Mouse (Mus musculus): ENCODE data around the gene Atf6. TPM values are rescaled to one million over a fixed set of nuclear protein-coding genes. Genes with fewer than 3 reads are reported as not detected.

Gene Atf6
- polyA plus RNA-seq, 2 experiments: 4.8 to 6.6 TPM

- Histone ChIP-seq H3K4me3 (ENCODE audit: insufficient read depth in 1 of 2, low read depth in 2 of 2, low read length in 2 of 2) (peak overlapping the region; percentile 16 to 54), H3K27me3 (ENCODE audit: control insufficient read depth, insufficient read depth, low read length) (no peaks in the 10 kb centered on the region), H3K36me3 (replicated peaks; ENCODE audit: control insufficient read depth, insufficient read depth, low read depth) (peaks cover 9% of the 10 kb centered on the region), H3K4me2 (ENCODE audit: low read depth) (peak overlapping the region; percentile 73), H3K9ac (replicated peaks) (peak overlapping the region; percentile 38), H3K27ac (peak overlapping the region; percentile 84), H3K4me1 (replicated peaks; ENCODE audit: control insufficient read depth in 2 of 2, insufficient read depth in 2 of 2, low read length in 1 of 2) (peaks cover 25 to 38% of the 10 kb centered on the region in 2 experiments), H3K9me3 (ENCODE audit: control insufficient read depth, low read length) (no peaks in the 10 kb centered on the region)
- 5% methylated on average over 10 of the region's 10 CpGs for WGBS (ENCODE audit: insufficient replicate concordance)
- ATAC-seq (ENCODE audit: insufficient read depth): peak; percentile 96
- TF ChIP-seq CTCF (IDR thresholded peaks at IDR 0.05; ENCODE audit: low read depth) (no peak), EP300 (IDR thresholded peaks at IDR 0.05; ENCODE audit: low read depth) (peak; percentile 89)
- DNase-seq (ENCODE audit: low read depth in 3 of 3, low spot score in 3 of 3): peak; percentile 68 to 80 (median 73)
These were observed 21.9 kb downstream of the Atf6 start for GRCm38 (mm10) chr1:170845448-170846307.

DNA sequence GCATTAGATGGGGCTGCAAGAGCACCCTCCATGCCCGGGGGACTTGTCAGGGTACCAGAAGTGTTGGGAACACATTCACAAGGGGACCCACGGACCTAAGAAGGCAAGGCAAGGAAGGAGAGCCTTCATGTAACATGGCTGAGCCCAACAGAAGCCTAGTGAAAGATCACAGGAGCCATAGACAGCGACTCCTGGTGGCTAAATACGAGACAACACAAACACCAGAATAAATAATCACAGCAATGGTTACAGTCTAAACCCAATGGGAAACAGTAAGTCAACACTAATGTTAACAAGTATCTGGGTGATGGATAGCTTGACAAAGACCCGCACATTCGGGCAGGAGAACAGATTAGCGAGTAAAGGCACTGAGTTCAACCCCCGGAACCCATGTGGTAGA lies 23.2 kb downstream of the Atf6 start:
- peaks cover 11% of the 10 kb centered on the region for H3K36me3 ChIP-seq (replicated peaks; ENCODE audit: control insufficient read depth, insufficient read depth, low read depth)

DNA sequence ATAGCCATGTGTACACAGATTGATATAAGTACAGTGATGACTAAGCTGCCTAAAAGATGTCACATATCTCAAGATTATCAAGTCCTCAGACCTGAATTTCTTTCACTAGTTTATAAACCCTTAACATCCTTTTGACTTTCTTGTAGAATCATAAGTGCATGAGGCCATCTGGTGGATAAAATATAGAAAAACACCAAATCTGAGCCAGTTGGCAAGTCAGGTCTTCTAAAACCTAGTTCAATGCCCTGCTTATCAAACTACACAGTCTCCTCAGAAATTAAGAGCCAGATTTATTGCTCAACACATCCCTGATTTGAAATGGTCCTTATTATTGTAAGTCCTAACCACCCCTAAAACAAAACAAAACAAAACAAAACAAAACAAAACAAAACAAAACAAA lies 27.9 kb downstream of the Atf6 start:
- peak; percentile 34; the same call in 1 of the 2 replicates for TF ChIP-seq CTCF (IDR thresholded peaks at IDR 0.05; ENCODE audit: low read depth)
- no peak for TF ChIP-seq EP300 (IDR thresholded peaks at IDR 0.05; ENCODE audit: low read depth)
- no peak for DNase-seq (ENCODE audit: low read depth in 3 of 3, low spot score in 3 of 3)
- Histone ChIP-seq H3K4me1 (replicated peaks; ENCODE audit: control insufficient read depth in 2 of 2, insufficient read depth in 2 of 2, low read length in 1 of 2) (peaks cover 4 to 5% of the 10 kb centered on the region in 2 experiments; a peak in 3 of 4 replicates), H3K36me3 (replicated peaks; ENCODE audit: control insufficient read depth, insufficient read depth, low read depth) (peaks cover 9% of the 10 kb centered on the region), H3K9me3 (ENCODE audit: control insufficient read depth, low read length) (no peaks in the 10 kb centered on the region), H3K27ac (no peak overlapping the region), H3K4me2 (ENCODE audit: low read depth) (no peak overlapping the region), H3K4me3 (ENCODE audit: insufficient read depth in 1 of 2, low read depth in 2 of 2, low read length in 2 of 2) (no peak overlapping the region), H3K27me3 (ENCODE audit: control insufficient read depth, insufficient read depth, low read length) (no peaks in the 10 kb centered on the region), H3K9ac (replicated peaks) (no peak overlapping the region)
- no peak for ATAC-seq (ENCODE audit: insufficient read depth)

More for the DNA sequence above, 23.2 kb downstream of the Atf6 start:
- 58% methylated on average over 8 of the region's 8 CpGs for WGBS (ENCODE audit: insufficient replicate concordance)
- Histone ChIP-seq H3K4me3 (ENCODE audit: insufficient read depth in 1 of 2, low read depth in 2 of 2, low read length in 2 of 2) (no peak overlapping the region), H3K4me2 (ENCODE audit: low read depth) (no peak overlapping the region), H3K4me1 (replicated peaks; ENCODE audit: control insufficient read depth in 2 of 2, insufficient read depth in 2 of 2, low read length in 1 of 2) (peaks cover 25 to 28% of the 10 kb centered on the region in 2 experiments), H3K9ac (replicated peaks) (no peak overlapping the region), H3K9me3 (ENCODE audit: control insufficient read depth, low read length) (no peaks in the 10 kb centered on the region), H3K27ac (no peak overlapping the region), H3K27me3 (ENCODE audit: control insufficient read depth, insufficient read depth, low read length) (no peaks in the 10 kb centered on the region)
- DNase-seq (ENCODE audit: low read depth in 3 of 3, low spot score in 3 of 3) (peak in 2 of 3 experiments; percentile 45 to 56), ATAC-seq (ENCODE audit: insufficient read depth) (no peak)
- TF ChIP-seq EP300 (IDR thresholded peaks at IDR 0.05; ENCODE audit: low read depth) (no peak), CTCF (IDR thresholded peaks at IDR 0.05; ENCODE audit: low read depth) (peak; percentile 87)

DNA sequence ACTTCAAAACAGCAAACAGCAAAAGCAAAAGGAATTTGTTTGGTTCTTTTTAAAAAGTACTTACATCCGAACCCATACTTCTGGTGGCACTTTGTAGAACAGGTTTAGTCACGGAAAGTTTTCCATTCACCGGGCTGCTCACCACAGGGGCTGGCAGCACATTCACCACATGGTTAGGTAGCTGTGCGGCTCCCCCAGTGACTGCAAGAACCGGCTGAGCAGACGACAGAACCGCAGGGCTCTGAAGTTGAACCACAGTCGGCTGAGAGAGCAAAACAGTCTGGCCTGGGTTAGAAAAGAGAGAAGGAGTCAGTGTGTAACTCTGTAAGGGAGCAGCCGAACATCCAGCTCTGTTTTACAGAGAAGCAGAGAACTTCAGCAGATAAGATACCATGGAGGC lies 32.8 kb downstream of the Atf6 start:
- peaks cover 6% of the 10 kb centered on the region for H3K36me3 ChIP-seq (replicated peaks; ENCODE audit: control insufficient read depth, insufficient read depth, low read depth)
- WGBS (ENCODE audit: insufficient replicate concordance): 75% methylated on average over 9 of the region's 9 CpGs
- H3K27ac ChIP-seq: no peak overlapping the region
- DNase-seq (ENCODE audit: low read depth in 3 of 3, low spot score in 3 of 3) (no peak), ATAC-seq (ENCODE audit: insufficient read depth) (no peak)
- no peak overlapping the region for H3K4me2 ChIP-seq (ENCODE audit: low read depth)
- no peak for TF ChIP-seq CTCF (IDR thresholded peaks at IDR 0.05; ENCODE audit: low read depth)
- TF ChIP-seq EP300 (IDR thresholded peaks at IDR 0.05; ENCODE audit: low read depth): no peak
- H3K4me1 ChIP-seq (replicated peaks; ENCODE audit: control insufficient read depth in 2 of 2, insufficient read depth in 2 of 2, low read length in 1 of 2): no peaks in the 10 kb centered on the region
- no peak overlapping the region for H3K9ac ChIP-seq (replicated peaks)
- H3K4me3 ChIP-seq (ENCODE audit: insufficient read depth in 1 of 2, low read depth in 2 of 2, low read length in 2 of 2): no peak overlapping the region
- no peaks in the 10 kb centered on the region for H3K27me3 ChIP-seq (ENCODE audit: control insufficient read depth, insufficient read depth, low read length)
- no peaks in the 10 kb centered on the region for H3K9me3 ChIP-seq (ENCODE audit: control insufficient read depth, low read length)

DNA sequence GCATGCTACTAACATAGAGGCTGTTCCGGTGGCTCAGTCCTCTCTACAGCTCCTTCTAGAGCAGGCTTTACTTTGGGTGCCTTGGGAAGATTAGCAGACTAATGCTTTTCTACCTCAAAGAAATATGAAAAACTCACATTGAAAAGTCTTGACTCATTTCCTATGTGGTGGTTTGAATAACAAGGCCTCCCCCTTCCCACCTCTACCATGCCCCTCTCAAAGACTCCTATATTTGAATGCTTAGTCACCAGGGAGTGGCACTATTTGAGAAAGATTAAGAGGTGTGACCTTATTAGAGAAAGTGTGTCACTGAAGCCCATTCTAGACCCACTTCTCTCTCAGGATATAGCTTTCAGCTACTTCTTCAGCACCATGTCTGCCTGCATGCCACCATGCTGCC lies 37.8 kb downstream of the Atf6 start:
- TF ChIP-seq EP300 (IDR thresholded peaks at IDR 0.05; ENCODE audit: low read depth): no peak
- no peak for TF ChIP-seq CTCF (IDR thresholded peaks at IDR 0.05; ENCODE audit: low read depth)
- H3K27ac ChIP-seq: no peak overlapping the region
- no peaks in the 10 kb centered on the region for H3K4me1 ChIP-seq (replicated peaks; ENCODE audit: control insufficient read depth in 2 of 2, insufficient read depth in 2 of 2, low read length in 1 of 2)
- H3K9me3 ChIP-seq (ENCODE audit: control insufficient read depth, low read length): no peaks in the 10 kb centered on the region
- no peak for DNase-seq (ENCODE audit: low read depth in 3 of 3, low spot score in 3 of 3)
- ATAC-seq (ENCODE audit: insufficient read depth): no peak
- WGBS (ENCODE audit: insufficient replicate concordance): 85% methylated on average over 1 of the region's 1 CpGs
- H3K36me3 ChIP-seq (replicated peaks; ENCODE audit: control insufficient read depth, insufficient read depth, low read depth): peaks cover 4% of the 10 kb centered on the region
- no peak overlapping the region for H3K9ac ChIP-seq (replicated peaks)
- no peaks in the 10 kb centered on the region for H3K27me3 ChIP-seq (ENCODE audit: control insufficient read depth, insufficient read depth, low read length)
- no peak overlapping the region for H3K4me2 ChIP-seq (ENCODE audit: low read depth)
- H3K4me3 ChIP-seq (ENCODE audit: insufficient read depth in 1 of 2, low read depth in 2 of 2, low read length in 2 of 2): no peak overlapping the region
